Mouse (Mus musculus) WW6 (cell line): ENCODE measurements at regions not wholly inside any gene's neighbourhood (a gene's known extent, or its start where the extent isn't known, plus 50 kb on each side); places are given as distances from the start of the nearest gene placed in this dataset.

Source experiments
- DNase-seq: peaks from one replicate; pipeline ENCODE4 v3.0.0-alpha.2; 2013; ENCODE audit warnings: low read depth, low spot score

GRCm38 (mm10) chr1:138011581-138011980, 163.9 kb downstream of the Ptprc start:
- no peak for DNase-seq

GRCm38 (mm10) chr1:138010910-138011477, 164.5 kb downstream of the Ptprc start:
- no peak for DNase-seq

GRCm38 (mm10) chr1:138006811-138007210, 168.7 kb downstream of the Ptprc start:
- DNase-seq, result no peak

GRCm38 (mm10) chr1:138004319-138004718, 171.2 kb downstream of the Ptprc start:
- DNase-seq, result no peak

- no peak for DNase-seq
Observed at GRCm38 (mm10) chr1:137999268-137999900, 176.1 kb downstream of the Ptprc start.

GRCm38 (mm10) chr1:137996041-137996440, 179.5 kb downstream of the Ptprc start:
- DNase-seq, result no peak

GRCm38 (mm10) chr1:137991936-137992335, 183.6 kb downstream of the Ptprc start:
- DNase-seq, result no peak

- no peak for DNase-seq
Observed at GRCm38 (mm10) chr1:137991412-137991811, 184.1 kb downstream of the Ptprc start.

- no peak for DNase-seq
Observed at GRCm38 (mm10) chr1:137973406-137973805, 202.1 kb downstream of the Ptprc start.

- DNase-seq, result no peak
Observed at GRCm38 (mm10) chr1:137972620-137973350, 202.7 kb downstream of the Ptprc start.

- DNase-seq, result no peak
Observed at GRCm38 (mm10) chr1:137966151-137966836, 209.2 kb downstream of the Ptprc start.

GRCm38 (mm10) chr1:137963656-137964055, 211.9 kb downstream of the Ptprc start:
- no peak for DNase-seq

GRCm38 (mm10) chr1:137958040-137958439, 217.5 kb downstream of the Ptprc start:
- no peak for DNase-seq

GRCm38 (mm10) chr1:137955993-137956392, 219.5 kb downstream of the Ptprc start:
- DNase-seq, result no peak

- no peak for DNase-seq
Observed at GRCm38 (mm10) chr1:137955139-137955538, 220.4 kb downstream of the Ptprc start.

GRCm38 (mm10) chr1:137953369-137953768, 222.1 kb downstream of the Ptprc start:
- DNase-seq, result no peak

- DNase-seq, result no peak
Observed at GRCm38 (mm10) chr1:137952777-137953176, 222.7 kb downstream of the Ptprc start.

GRCm38 (mm10) chr1:137947900-137948299, 227.6 kb downstream of the Ptprc start:
- DNase-seq, result no peak

GRCm38 (mm10) chr1:137941776-137942522, 233.6 kb downstream of the Ptprc start:
- no peak for DNase-seq

GRCm38 (mm10) chr1:137935746-137936145, 239.8 kb downstream of the Ptprc start:
- no peak for DNase-seq

GRCm38 (mm10) chr1:137929764-137930163, 245.7 kb downstream of the Ptprc start:
- no peak for DNase-seq

GRCm38 (mm10) chr1:137928522-137928921, 247.0 kb downstream of the Ptprc start:
- DNase-seq, result no peak
